Mouse (Mus musculus) common myeloid progenitor, adult 5-6 weeks (primary cell): ENCODE data around the gene Lipa. TPM values are rescaled to one million over a fixed set of nuclear protein-coding genes. Genes with fewer than 3 reads are reported as not detected.

Experiments
- ATAC-seq: replicated peaks from 2 replicates; pipeline ENCODE4 v1.8.0; 2016; ENCODE audit warnings: low read depth, mild to moderate bottlenecking, moderate TSS enrichment, inconsistent platforms; ENCODE audit not compliant: poor library complexity, severe bottlenecking
- total RNA-seq: library from RNA; stranded (forward); fragments of 200-1000, 187-1606 nt; gene quantifications from 2 replicates; pipeline ENCODE4 v1.2.3, GENCODE M21; 2017

Gene Lipa
- total RNA-seq, 1 experiment from 2014 or later = 21.6 TPM

- no peak for ATAC-seq
Observed at GRCm38 (mm10) chr19:34524646-34525045, 2.6 kb downstream of the Lipa start.

GRCm38 (mm10) chr19:34523106-34523725 is 4.1 kb downstream of the Lipa start:
- ATAC-seq = no peak

GRCm38 (mm10) chr19:34521978-34522377 is 5.3 kb downstream of the Lipa start:
- no peak for ATAC-seq

GRCm38 (mm10) chr19:34521361-34521760 is 5.9 kb downstream of the Lipa start:
- peak; percentile 74 for ATAC-seq

- no peak for ATAC-seq
Observed at GRCm38 (mm10) chr19:34520051-34520450, 7.2 kb downstream of the Lipa start.

- no peak for ATAC-seq
Observed at GRCm38 (mm10) chr19:34519646-34520045, 7.6 kb downstream of the Lipa start.

GRCm38 (mm10) chr19:34518786-34519185 is 8.5 kb downstream of the Lipa start:
- no peak for ATAC-seq

- ATAC-seq = no peak
Observed at GRCm38 (mm10) chr19:34517812-34518594, 9.3 kb downstream of the Lipa start.

GRCm38 (mm10) chr19:34517197-34517596 is 10.1 kb downstream of the Lipa start:
- no peak for ATAC-seq

GRCm38 (mm10) chr19:34516346-34516745 is 10.9 kb downstream of the Lipa start:
- no peak for ATAC-seq

GRCm38 (mm10) chr19:34515681-34516080 is 11.6 kb downstream of the Lipa start:
- peak; percentile 72 for ATAC-seq

GRCm38 (mm10) chr19:34511528-34511927 is 15.7 kb downstream of the Lipa start:
- no peak for ATAC-seq

- ATAC-seq = no peak
Observed at GRCm38 (mm10) chr19:34510717-34511116, 16.6 kb downstream of the Lipa start.

GRCm38 (mm10) chr19:34505161-34505721 is 22.0 kb downstream of the Lipa start:
- ATAC-seq = no peak

GRCm38 (mm10) chr19:34500763-34501162 is 26.5 kb downstream of the Lipa start:
- ATAC-seq = peak; percentile 99

GRCm38 (mm10) chr19:34496353-34496752 is 30.9 kb downstream of the Lipa start:
- ATAC-seq = no peak

GRCm38 (mm10) chr19:34493859-34494258 is 33.4 kb downstream of the Lipa start:
- no peak for ATAC-seq

GRCm38 (mm10) chr19:34483547-34483946 is 43.7 kb downstream of the Lipa start:
- ATAC-seq = peak; percentile 72

- peak; percentile 29 for ATAC-seq
Observed at GRCm38 (mm10) chr19:34474991-34475971, 52.0 kb downstream of the Lipa start, which contains the start of gene Ch25h. Ch25h (minus strand) TSS chr19:34475164.
